Mouse (Mus musculus) heart, postnatal 0 days (tissue): Measurements from ENCODE around the gene Bcl2l11.

Experiments used
- CTCF ChIP-seq: IDR thresholded peaks from 2 replicates; pipeline ENCODE4 v1.5.1; 2016; ENCODE audit warnings: antibody characterized with exemption, control low read depth, low read depth
- EP300 ChIP-seq: IDR thresholded peaks from 2 replicates; pipeline ENCODE4 v1.6.1; 2016; ENCODE audit warnings: antibody characterized with exemption, low read depth

- TF ChIP-seq EP300 (peak; percentile 100), CTCF (no peak)
These were observed 61.4 kb downstream of the Bcl2l11 start for GRCm38 (mm10) chr2:128187277-128187676.
